Mouse (Mus musculus): ENCODE data around the gene Notch3.
A peak's percentile ranks its signal among the peaks of the same experiment; 100 is the strongest.
"Not testable (repeated sequence)": the region's sequence is repeated elsewhere in the genome, so short reads cannot be mapped to it uniquely, and the experiment has no call there.

Notch3 gene

GRCm38 (mm10) chr17:32117287-32117871 lies 49.3 kb downstream of the Notch3 start:
- no peak for DNase-seq

DNA sequence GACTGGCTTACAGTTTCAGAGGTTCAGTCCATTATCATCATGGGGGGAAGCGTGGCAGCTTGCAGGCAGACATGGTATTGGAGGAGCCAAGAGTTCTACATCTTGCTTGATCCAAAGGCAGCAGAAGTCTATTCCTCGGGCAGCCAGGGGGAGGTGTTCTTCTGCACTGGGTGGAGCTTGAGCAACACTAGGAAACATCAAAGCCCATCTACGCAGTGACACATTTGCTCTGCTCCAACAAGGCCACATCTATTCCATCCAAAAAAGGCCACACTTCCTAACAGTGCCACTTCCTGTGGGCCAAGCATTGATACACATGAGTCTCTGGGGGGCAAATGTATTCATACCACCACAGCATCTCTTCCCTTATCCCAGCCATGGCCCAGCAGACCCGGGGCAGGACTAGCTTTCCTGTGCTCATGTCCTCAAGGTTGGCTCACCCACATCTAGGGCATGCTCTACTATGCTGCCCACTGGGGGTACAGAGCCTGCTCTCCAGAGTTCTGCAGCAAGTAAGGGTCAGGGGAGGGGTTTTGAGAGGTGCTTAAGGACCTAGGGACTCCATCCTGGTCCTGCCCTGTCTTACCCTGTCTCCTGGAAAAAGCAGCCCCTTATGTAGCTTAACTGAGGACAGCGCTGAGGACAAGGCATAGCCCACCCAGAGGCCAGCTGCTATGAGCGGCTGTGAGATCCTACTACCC lies 49.9 kb downstream of the Notch3 start:
- no peak for DNase-seq

- DNase-seq: not testable (repeated sequence)
These were observed 52.2 kb downstream of the Notch3 start for GRCm38 (mm10) chr17:32114486-32114885.

DNA sequence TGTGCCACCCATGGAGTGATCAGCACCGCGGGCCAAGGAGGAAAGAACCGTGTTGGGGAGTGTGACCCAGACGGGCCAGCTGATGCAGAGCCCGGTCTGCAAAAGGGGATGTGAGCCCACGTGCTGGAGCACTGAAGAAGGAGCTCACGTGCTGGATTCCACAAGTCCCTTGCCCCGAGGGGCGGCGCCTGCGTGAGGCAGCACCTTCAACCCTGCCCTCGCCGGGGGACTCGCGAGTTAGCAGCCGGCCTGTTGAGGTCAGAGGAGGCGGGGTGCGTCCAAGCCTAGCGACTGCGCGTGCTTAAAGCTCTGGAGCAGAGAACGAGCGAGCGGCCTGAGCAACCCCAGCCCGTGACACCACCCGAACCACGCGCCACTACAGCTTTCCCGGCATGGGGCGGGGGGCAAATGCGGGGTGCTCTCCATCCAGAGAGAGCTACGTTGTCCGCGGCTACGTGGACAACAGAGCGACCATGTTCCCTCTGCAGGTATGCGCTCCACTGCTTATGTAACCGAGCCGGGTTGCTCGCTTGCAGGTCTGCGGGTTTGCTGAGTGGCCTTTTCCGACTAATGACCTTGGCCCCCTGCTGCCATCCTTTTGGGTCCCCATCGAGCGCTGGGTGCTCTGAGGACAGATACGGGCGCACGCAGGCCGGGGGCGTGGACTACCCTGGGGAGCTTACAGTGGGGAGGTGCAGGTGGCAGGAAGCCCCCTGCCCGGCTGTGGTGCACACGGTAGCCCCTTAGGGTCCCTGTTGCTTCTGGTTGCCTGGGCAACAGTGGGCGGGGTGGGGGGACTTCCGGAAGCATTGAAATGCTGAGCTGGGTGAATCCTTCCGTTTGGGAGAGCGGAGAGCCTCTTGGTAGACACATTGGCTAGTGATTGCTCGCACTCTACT lies 52.9 kb downstream of the Notch3 start:
- peak; percentile 58 for DNase-seq

DNA sequence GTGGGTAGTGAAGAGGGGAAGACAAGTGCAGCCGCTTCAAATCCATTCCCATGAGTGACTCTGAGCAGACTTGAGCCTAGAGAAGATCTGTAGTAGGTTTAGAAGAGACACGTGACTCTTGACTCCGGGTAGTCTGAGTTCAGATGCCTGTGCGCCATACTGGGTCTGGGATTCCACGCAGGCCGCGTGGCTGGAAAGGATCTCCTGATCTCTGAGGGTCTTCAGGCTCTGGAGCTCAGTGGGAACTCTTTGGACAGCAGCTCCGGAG lies 53.5 kb downstream of the Notch3 start:
- no peak for DNase-seq

GRCm38 (mm10) chr17:32112434-32113254 lies 54.0 kb downstream of the Notch3 start:
- DNase-seq: no peak

DNA sequence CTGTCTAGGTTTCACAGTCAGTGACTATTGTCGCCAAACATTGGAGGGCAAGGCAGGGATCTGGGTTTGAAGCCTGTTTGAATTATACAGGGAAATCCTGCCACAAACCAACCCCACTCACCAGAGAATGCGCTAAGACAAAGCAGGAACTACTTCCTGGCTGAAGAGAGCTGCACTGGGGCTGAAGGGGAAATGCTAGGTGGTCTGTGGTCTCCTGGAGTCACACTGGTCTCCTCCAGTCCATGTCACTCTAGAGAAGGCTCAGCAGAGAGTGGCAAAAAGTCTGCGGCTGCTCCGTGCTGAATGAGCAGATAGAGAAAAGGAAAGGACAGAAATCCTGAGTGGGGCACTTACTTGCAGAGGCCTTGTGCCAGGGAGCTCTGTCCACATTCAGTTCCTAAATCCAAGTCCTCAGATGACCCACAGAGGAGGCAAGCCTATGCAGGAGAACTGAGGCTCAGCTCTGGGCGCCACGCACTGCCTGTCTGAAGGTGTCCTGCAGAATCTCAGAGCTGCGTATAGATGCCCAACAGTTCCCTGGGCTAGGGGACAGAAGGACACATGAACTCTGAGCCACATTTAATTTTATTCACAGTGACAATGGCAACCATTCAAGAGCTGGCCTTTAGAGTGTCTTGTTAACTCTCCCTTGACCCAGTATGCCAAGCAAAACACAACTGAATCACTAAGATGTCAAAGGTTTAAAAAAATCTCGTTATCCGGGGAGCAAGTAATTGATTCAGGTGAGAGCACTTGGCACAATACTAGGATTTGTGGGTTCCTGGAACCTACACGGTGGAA lies 55.5 kb downstream of the Notch3 start:
- DNase-seq: no peak

DNA sequence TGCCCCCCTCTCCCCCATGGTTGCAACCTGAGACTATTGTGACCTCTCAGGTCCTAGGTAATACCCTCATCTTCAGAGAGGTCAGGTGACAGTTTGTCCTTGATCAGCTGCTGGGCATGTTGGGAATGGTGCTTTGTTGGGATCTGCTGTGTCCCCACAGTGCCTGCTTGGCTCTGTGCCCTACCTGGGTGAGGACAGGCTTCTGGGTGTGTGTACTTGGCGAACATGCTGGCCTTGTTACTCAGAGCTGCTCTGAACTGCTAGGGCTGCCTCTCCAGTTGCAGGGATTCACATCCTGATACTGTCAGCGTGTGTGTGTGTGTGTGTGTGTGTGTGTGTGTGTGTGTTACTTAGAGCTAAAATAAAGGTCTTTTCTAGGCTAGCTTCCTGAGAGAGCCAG lies 56.2 kb downstream of the Notch3 start:
- no peak for DNase-seq

GRCm38 (mm10) chr17:32109201-32109940 lies 57.3 kb downstream of the Notch3 start:
- no peak for DNase-seq

DNA sequence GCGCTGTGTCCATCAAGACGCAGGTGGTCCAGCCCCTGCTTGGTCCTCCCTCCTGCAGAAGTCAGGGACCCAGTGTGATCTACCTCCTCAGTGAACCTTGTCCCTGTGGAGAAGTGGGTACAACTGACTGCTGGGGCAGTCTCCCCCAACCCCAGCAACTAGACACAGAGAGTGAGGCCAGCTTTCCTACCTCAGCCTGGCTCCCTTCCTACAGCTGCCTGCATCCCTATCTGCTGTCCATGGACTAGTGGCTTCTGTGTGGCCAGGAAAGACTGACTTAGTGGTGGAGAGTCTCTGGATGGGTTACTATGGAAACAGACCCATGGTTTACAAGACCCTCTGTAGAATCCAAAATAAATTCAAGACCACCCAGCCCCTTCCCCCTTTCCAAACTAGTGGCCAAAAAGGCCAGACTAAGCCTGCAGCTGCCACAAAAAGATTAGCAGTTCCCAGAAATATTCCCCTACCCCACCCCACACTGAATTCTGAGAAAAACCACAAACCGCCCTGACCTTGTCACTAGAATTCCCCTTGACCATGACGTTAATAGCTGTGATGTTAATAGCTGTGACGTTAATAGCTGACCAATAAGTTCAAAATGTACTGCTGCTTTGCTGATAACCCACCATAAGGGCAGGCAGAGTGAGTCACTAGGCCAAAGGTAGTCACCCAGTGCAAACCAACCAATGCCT lies 58.2 kb downstream of the Notch3 start:
- not testable (repeated sequence) for DNase-seq

DNA sequence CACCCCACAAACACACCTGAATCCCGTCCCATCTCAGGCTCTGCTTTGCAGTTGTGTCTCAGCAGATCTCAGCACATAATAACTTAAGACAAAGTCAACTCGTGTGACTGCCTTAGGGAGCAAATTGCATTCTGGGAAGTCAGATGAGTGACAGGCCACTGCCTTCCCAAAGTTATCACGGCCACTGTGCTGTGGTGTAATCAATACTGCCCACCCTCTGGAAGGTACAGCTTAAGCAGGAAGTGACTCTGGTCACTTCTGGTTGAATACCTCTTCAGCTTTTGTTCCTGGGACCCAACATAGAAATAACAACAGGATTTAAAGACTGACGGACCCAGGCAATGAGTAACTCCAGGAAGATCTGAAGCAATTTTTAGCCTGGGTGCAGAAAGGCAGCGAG lies 58.8 kb downstream of the Notch3 start:
- DNase-seq: no peak

DNA sequence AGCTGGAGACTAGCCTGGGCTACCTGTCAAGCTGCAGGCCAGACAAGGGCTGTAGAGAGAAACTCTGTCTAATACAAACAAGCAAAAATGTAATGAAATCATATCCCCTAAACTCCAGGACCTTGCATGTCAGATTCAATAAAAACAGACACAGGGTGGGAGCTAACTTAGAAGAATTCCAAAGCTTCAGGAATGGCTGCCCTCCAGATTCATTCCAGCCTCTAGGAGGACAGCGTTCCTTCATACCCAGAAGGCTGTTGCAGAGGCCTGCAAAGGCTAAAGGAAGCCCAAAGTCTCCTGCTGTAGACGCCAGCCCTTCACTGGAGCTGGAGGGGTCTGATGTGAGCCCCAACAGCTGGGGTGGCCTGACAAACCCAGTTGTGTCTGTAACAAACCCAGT lies 60.3 kb downstream of the Notch3 start:
- DNase-seq: no peak

DNA sequence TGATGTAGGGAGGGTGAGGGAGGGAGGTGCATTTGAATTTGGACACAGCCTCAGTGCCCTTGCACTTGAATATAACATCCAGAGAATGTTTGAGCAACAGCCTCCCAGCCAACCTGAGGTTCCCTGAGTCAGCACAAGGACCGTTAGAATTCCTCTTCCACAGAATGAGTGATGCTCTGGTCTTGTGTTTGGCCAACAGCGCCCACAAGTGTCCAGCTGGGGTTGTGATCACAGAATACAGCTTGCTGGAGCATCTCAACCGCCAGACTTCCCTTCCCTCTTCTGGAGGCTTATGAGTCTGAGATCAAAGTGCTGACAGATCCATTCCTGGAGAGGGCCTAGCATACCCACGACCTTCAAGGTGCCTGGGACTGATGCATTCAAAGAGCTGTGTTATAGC lies 63.6 kb downstream of the Notch3 start:
- DNase-seq: no peak

DNA sequence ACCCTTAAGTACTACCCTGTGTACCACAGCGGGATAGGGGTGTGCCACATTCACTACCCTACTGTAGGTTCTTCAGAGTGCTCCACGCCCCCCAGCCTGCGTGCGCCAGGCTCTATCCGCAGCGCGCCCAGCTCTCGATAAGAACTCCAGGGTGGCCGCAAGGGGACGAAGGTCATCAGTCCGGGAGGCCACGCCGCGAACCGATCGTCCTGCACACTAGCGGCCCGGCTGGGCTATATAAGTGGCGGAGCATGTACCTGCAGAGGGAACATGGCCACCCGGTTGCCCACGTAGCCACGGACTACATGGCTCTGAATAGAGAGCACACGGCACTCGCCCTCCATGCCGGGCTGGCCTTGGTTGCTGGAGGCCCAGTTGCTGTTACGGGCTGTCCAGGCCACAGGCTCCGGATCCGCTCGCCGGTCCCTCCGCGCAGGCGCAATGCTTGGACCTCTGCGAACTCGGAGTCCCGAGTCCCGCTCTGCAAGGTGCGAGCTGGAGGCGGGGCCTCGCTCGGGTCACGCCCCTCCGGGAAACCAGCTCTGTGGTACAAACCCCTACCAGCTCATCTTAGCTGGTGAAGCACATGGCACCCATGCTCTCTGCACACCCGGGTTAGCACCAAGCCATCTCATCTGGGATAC lies 66.6 kb downstream of the Notch3 start:
- DNase-seq: no peak

GRCm38 (mm10) chr17:32099574-32099942 lies 67.1 kb downstream of the Notch3 start:
- no peak for DNase-seq

DNA sequence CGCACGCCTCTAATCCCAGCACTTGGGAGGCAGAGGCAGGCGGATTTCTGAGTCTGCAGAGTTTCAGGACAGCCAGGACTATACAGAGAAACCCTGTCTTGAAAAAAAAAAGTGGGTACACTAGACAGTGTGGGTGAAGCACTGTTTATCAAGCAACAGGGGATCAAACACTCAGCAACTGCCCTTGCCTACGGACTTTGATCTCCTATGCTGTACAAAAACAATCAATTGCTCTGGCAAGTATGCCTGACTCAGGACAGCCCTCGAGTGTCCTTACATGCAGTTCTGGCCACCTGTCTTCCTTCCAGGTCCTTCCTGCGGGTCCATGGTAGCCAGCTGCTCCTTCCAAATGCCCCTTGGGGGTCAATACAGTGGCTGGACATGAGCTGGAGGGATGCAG lies 67.7 kb downstream of the Notch3 start:
- not testable (repeated sequence) for DNase-seq

- no peak for DNase-seq
These were observed 69.0 kb downstream of the Notch3 start for GRCm38 (mm10) chr17:32097676-32098075.

- DNase-seq: no peak
These were observed 73.8 kb downstream of the Notch3 start for GRCm38 (mm10) chr17:32092895-32093294.

GRCm38 (mm10) chr17:32092241-32092619 lies 74.4 kb downstream of the Notch3 start:
- DNase-seq: no peak

Measured in right cerebral cortex, postnatal 14 days (tissue).